Mouse (Mus musculus): ENCODE data around the gene Ccdc182. TPM values are rescaled to one million over a fixed set of nuclear protein-coding genes. Genes with fewer than 3 reads are reported as not detected.

Gene Ccdc182
- polyA plus RNA-seq, 1 experiment: 33.9 TPM

DNA sequence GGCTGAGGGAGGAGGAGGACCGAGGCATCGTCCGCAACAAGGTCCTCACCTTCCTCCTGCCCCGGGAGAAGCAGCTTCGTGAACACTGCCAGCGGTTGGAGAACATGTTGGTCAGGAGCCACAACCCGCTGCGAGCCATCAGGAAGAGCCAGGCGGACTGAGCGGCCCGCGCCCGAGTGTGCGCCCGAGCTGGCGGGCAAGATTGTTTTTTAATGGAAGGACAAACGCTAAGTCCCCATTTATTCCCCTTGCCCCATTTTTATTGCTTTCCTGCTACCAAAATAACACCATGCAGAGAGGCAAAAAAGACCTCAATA is 494 bp downstream of the Ccdc182 start:
- Histone ChIP-seq H3K4me3 (ENCODE audit: control insufficient read depth, low read depth, low read length) (peak overlapping the region; percentile 83), H3K27ac (ENCODE audit: control insufficient read depth, insufficient read depth, low read depth, low read length) (peak overlapping the region; percentile 45), H3K4me1 (ENCODE audit: control insufficient read depth, insufficient read depth, low read length) (peaks cover 4% of the 10 kb centered on the region; the same call in 1 of the 2 replicates), H3K36me3 (ENCODE audit: control insufficient read depth, insufficient read depth, low read length) (no peaks in the 10 kb centered on the region), H3K27me3 (ENCODE audit: control insufficient read depth, insufficient read depth, low read length) (no peaks in the 10 kb centered on the region)
- TF ChIP-seq CTCF (IDR thresholded peaks at IDR 0.05; ENCODE audit: control insufficient read depth, insufficient read depth, insufficient replicate concordance, low read depth, low read length): no peak
- no peak; the same call in 1 of the 2 replicates for TF ChIP-seq POLR2A (IDR thresholded peaks at IDR 0.05; ENCODE audit: control insufficient read depth, low read depth, low read length)

DNA sequence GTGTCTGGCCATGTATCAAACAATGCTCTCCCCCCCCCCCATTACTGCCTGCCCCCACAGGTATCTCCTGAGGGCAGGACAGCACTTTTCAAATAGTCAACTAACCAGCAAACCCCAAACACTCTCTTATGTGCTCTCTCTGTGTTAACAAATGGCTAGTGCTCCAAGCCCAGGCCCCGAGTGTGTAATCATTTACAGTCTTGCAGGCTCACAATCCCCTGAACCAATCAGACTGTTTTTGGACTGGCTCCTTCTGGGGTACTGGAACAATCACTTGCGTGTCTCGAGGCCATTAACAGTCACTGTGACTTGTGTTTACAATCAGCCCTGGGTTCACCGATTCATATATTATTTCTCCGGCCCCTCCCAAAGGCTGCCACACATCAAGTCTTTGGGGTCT is 1.4 kb downstream of the Ccdc182 start:
- H3K36me3 ChIP-seq (ENCODE audit: control insufficient read depth, insufficient read depth, low read length): no peaks in the 10 kb centered on the region
- H3K4me1 ChIP-seq (ENCODE audit: control insufficient read depth, insufficient read depth, low read length): peaks cover 4% of the 10 kb centered on the region; the same call in 1 of the 2 replicates
- no peak overlapping the region for H3K27ac ChIP-seq (ENCODE audit: control insufficient read depth, insufficient read depth, low read depth, low read length)
- TF ChIP-seq POLR2A (IDR thresholded peaks at IDR 0.05; ENCODE audit: control insufficient read depth, low read depth, low read length) (no peak), CTCF (IDR thresholded peaks at IDR 0.05; ENCODE audit: control insufficient read depth, insufficient read depth, insufficient replicate concordance, low read depth, low read length) (no peak)
- H3K27me3 ChIP-seq (ENCODE audit: control insufficient read depth, insufficient read depth, low read length): no peaks in the 10 kb centered on the region
- H3K4me3 ChIP-seq (ENCODE audit: control insufficient read depth, low read depth, low read length): peak overlapping the region; percentile 83

DNA sequence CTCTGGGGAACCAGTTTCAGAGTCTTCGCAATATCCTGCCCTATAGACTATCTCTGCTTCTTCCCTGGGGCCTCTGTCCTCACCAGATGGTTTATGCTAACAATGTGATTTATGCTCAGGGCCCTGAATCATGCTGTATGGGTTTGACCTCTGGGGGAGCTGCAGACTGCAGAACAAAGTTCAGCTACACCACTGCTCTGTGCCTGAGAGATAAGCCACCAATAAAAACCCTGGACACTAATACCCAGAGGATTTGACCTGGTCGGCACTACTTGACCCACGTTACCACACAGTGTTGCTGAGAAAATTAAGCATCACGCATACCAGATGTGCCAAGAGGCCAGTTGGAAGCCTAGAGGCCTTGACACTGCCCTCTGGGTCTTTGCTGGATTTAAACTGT is 3.7 kb downstream of the Ccdc182 start:
- Histone ChIP-seq H3K4me3 (ENCODE audit: control insufficient read depth, low read depth, low read length) (no peak overlapping the region), H3K27ac (ENCODE audit: control insufficient read depth, insufficient read depth, low read depth, low read length) (no peak overlapping the region), H3K27me3 (ENCODE audit: control insufficient read depth, insufficient read depth, low read length) (no peaks in the 10 kb centered on the region), H3K4me1 (ENCODE audit: control insufficient read depth, insufficient read depth, low read length) (peaks cover 4% of the 10 kb centered on the region; the same call in 1 of the 2 replicates), H3K36me3 (ENCODE audit: control insufficient read depth, insufficient read depth, low read length) (no peaks in the 10 kb centered on the region)
- TF ChIP-seq POLR2A (IDR thresholded peaks at IDR 0.05; ENCODE audit: control insufficient read depth, low read depth, low read length): no peak
- TF ChIP-seq CTCF (IDR thresholded peaks at IDR 0.05; ENCODE audit: control insufficient read depth, insufficient read depth, insufficient replicate concordance, low read depth, low read length): no peak

DNA sequence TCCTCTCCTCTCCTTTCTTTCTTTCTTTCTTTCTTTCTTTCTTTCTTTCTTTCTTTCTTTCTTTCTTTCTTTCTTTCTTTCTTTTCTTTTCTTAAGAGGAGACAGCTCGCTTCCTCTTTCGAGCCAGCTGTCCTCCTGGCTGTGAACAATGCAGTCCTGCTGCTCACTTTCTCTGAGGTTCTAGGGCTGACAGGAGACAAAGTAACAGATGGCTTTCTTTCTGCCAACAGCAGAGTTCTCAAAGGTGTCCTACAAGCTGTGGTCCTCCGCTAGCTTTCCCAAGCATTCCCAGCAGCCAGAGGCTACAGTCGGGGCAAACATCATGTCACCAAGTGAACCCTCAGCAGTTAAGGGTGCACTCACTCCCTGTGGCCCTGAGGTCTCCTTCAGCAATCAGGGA is 5.5 kb downstream of the Ccdc182 start:
- H3K36me3 ChIP-seq (ENCODE audit: control insufficient read depth, insufficient read depth, low read length): no peaks in the 10 kb centered on the region
- H3K4me1 ChIP-seq (ENCODE audit: control insufficient read depth, insufficient read depth, low read length): 0 out of 2 replicates have a peak, but pooled peaks cover under 1% of the 10 kb centered on the region
- TF ChIP-seq CTCF (IDR thresholded peaks at IDR 0.05; ENCODE audit: control insufficient read depth, insufficient read depth, insufficient replicate concordance, low read depth, low read length) (no peak), POLR2A (IDR thresholded peaks at IDR 0.05; ENCODE audit: control insufficient read depth, low read depth, low read length) (no peak)
- no peak overlapping the region for H3K4me3 ChIP-seq (ENCODE audit: control insufficient read depth, low read depth, low read length)
- no peaks in the 10 kb centered on the region for H3K27me3 ChIP-seq (ENCODE audit: control insufficient read depth, insufficient read depth, low read length)
- no peak overlapping the region for H3K27ac ChIP-seq (ENCODE audit: control insufficient read depth, insufficient read depth, low read depth, low read length)

DNA sequence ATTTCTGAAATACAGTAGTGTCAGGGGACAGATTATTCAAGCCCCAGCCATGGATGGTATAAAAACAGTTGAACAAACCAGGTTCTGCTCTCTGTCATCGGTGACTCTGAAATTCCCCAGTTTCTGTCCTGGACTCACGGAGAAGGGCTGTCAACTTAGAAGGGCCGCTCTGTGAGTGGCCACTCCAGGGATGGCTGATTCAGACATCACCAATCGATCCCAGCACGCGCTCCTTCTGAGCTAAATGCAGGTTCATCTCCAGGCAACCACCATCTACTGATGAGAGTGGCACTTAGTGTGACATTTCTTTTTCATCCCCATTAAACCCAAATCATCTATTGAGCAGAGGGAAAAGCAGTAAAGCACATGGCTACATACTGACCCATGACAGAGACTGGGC is 7.8 kb downstream of the Ccdc182 start:
- Histone ChIP-seq H3K4me1 (ENCODE audit: control insufficient read depth, insufficient read depth, low read length) (no peaks in the 10 kb centered on the region), H3K27me3 (ENCODE audit: control insufficient read depth, insufficient read depth, low read length) (no peaks in the 10 kb centered on the region), H3K4me3 (ENCODE audit: control insufficient read depth, low read depth, low read length) (no peak overlapping the region), H3K36me3 (ENCODE audit: control insufficient read depth, insufficient read depth, low read length) (no peaks in the 10 kb centered on the region), H3K27ac (ENCODE audit: control insufficient read depth, insufficient read depth, low read depth, low read length) (no peak overlapping the region)
- TF ChIP-seq CTCF (IDR thresholded peaks at IDR 0.05; ENCODE audit: control insufficient read depth, insufficient read depth, insufficient replicate concordance, low read depth, low read length) (no peak), POLR2A (IDR thresholded peaks at IDR 0.05; ENCODE audit: control insufficient read depth, low read depth, low read length) (no peak)

DNA sequence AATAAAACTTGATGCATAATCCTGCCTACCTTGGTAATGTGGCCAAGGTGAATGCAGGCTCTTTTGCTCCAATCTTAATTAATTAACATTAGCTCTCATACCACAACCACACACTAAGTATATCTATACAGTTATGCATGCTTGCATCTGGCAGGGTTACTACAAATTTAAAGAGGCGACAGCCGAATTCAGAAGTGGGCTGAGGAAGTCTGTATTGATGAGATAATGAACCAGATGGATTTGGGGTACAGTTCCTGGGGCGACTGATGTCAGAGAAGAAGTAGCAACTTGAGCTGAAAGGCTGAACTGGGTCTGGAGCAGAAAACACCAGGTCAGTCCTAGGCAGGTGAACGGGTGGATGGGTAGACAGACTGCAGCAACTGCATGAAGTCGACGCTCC is 11.9 kb downstream of the Ccdc182 start:
- Histone ChIP-seq H3K36me3 (ENCODE audit: control insufficient read depth, insufficient read depth, low read length) (no peaks in the 10 kb centered on the region), H3K27ac (ENCODE audit: control insufficient read depth, insufficient read depth, low read depth, low read length) (no peak overlapping the region), H3K4me1 (ENCODE audit: control insufficient read depth, insufficient read depth, low read length) (peaks cover 4% of the 10 kb centered on the region; the same call in 1 of the 2 replicates), H3K27me3 (ENCODE audit: control insufficient read depth, insufficient read depth, low read length) (no peaks in the 10 kb centered on the region), H3K4me3 (ENCODE audit: control insufficient read depth, low read depth, low read length) (no peak overlapping the region)
- TF ChIP-seq CTCF (IDR thresholded peaks at IDR 0.05; ENCODE audit: control insufficient read depth, insufficient read depth, insufficient replicate concordance, low read depth, low read length) (no peak), POLR2A (IDR thresholded peaks at IDR 0.05; ENCODE audit: control insufficient read depth, low read depth, low read length) (no peak)

DNA sequence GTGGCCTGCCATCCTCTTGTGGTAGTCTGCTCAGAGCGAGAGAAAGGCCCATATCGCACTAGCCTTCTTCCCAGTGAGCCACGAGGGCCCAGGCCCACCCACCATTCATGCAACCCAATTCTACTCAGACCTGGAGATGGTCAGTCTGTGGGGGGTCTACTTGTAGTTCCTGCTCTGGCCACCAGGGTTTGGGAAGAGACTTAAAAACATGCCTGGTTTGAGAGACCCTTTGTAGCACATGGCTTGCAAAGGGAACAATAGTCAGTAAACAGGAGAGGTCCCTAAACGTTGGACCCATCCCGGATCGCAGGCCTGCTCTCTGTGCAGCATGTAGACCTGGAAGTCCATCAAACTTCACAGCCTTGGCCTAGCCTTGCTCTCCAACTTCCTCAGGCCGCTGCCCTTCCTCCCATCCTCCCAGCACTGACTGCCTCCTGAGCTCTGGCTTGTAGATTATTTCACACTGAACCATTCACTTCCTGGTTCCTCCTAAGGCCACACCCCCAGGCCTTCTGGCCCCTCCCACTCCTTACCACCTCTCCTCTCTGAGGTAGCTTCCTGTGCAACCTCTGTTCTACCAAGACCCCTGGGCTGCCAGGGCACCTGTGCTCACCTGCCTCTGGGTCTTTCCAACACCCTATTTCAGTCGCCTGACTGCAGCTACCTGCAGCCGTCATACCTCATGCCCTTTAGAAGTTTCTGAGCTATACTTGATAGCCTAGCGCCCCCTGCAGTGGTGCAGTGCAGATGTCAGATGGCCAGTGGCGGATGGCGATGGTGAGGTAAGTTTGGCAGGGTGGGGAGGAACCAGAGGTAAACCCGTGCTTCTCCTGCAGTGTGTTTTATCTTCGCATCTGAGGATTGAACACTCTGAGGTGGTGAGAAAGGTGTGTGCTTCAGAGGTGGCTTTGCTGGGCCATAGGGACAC is 14.0 kb downstream of the Ccdc182 start:
- no peaks in the 10 kb centered on the region for H3K27me3 ChIP-seq (ENCODE audit: control insufficient read depth, insufficient read depth, low read length)
- H3K4me1 ChIP-seq (ENCODE audit: control insufficient read depth, insufficient read depth, low read length): peaks cover 4% of the 10 kb centered on the region; the same call in 1 of the 2 replicates
- TF ChIP-seq CTCF (IDR thresholded peaks at IDR 0.05; ENCODE audit: control insufficient read depth, insufficient read depth, insufficient replicate concordance, low read depth, low read length) (peak; percentile 12; the same call in 1 of the 2 replicates), POLR2A (IDR thresholded peaks at IDR 0.05; ENCODE audit: control insufficient read depth, low read depth, low read length) (no peak)
- H3K4me3 ChIP-seq (ENCODE audit: control insufficient read depth, low read depth, low read length): no peak overlapping the region
- no peak overlapping the region for H3K27ac ChIP-seq (ENCODE audit: control insufficient read depth, insufficient read depth, low read depth, low read length)
- H3K36me3 ChIP-seq (ENCODE audit: control insufficient read depth, insufficient read depth, low read length): no peaks in the 10 kb centered on the region
